Mouse (Mus musculus) forebrain, postnatal 0 days (tissue): ENCODE data around the gene 4933415A04Rik. TPM values are rescaled to one million over a fixed set of nuclear protein-coding genes. Genes with fewer than 3 reads are reported as not detected.

Source experiments
- ATAC-seq: fragments of 200-750 bp; cut with Nextera tagmentation; 2 replicates; pipeline ENCODE4 v1.8.0; 2017; ENCODE audit warnings: mild to moderate bottlenecking, moderate library complexity
- DNase-seq: peaks from one replicate; pipeline ENCODE4 v3.0.0-alpha.2; 2015
- H3K27ac ChIP-seq: fragments of 300-500 bp; sonication (generic); 2 replicates; pipeline ENCODE4 v1.5.1; 2014; ENCODE audit warnings: low read depth, mild to moderate bottlenecking, antibody characterized with exemption, low read length, moderate library complexity, mixed read lengths
- H3K27me3 ChIP-seq: fragments of 300-500 bp; sonication (generic); 2 replicates; pipeline ENCODE4 v1.6.1; 2014; ENCODE audit warnings: mild to moderate bottlenecking, low read length, mixed read lengths; ENCODE audit not compliant: insufficient read depth
- H3K36me3 ChIP-seq: fragments of 300-500 bp; sonication (generic); 2 replicates; pipeline ENCODE4 v1.6.1; 2014; ENCODE audit warnings: mild to moderate bottlenecking, moderate library complexity; ENCODE audit not compliant: insufficient read depth
- H3K4me1 ChIP-seq: fragments of 300-500 bp; sonication (generic); 2 replicates; pipeline ENCODE4 v1.6.1; 2014; ENCODE audit warnings: antibody characterized with exemption; ENCODE audit not compliant: insufficient read depth
- H3K4me2 ChIP-seq: fragments of 300-500 bp; sonication (generic); 2 replicates; pipeline ENCODE4 v1.6.1; 2014; ENCODE audit warnings: low read depth, mild to moderate bottlenecking, moderate library complexity
- H3K4me3 ChIP-seq: fragments of 300-500 bp; sonication (generic); 2 replicates; pipeline ENCODE4 v1.5.1; 2014; ENCODE audit warnings: low read depth, low read length, mixed read lengths
- H3K9ac ChIP-seq: fragments of 300-500 bp; sonication (generic); 2 replicates; pipeline ENCODE4 v1.6.1; 2014; ENCODE audit warnings: mild to moderate bottlenecking
- H3K9me3 ChIP-seq: fragments of 300-500 bp; sonication (generic); 2 replicates; pipeline ENCODE4 v1.6.1; 2016; ENCODE audit warnings: low read length
- CTCF ChIP-seq: sonication (generic); IDR thresholded peaks from 2 replicates; pipeline ENCODE4 v1.5.1; 2016; ENCODE audit warnings: antibody characterized with exemption, control low read depth, low read depth
- WGBS: fragments of 180-500 bp; shearing (Covaris S2); extraction: QIAGEN DNeasy Blood & Tissue Kit; methylation state at CpG from one replicate; pipeline ENCODE4 v1.1.7; 2014; 5-methylcytosine and 5-hydroxymethylcytosine counted together
- polyA plus RNA-seq: library from polyadenylated mRNA; unstranded; fragments of >200 nt; fragmentation: Nextera tagmentation; extraction: Ambion mirVana; gene quantifications from 2 replicates; pipeline ENCODE4 v1.2.1, GENCODE M21; 2015
- total RNA-seq: library from RNA; depleted of rRNA; stranded (reverse); fragments of >200 nt; gene quantifications from 2 replicates; pipeline ENCODE4 v1.2.3, GENCODE M21; 2014; rRNA removed

Gene 4933415A04Rik
- 0.76 and 1.5 TPM in 2 replicates for total RNA-seq
- 1.2 and 1.8 TPM in 2 replicates for polyA plus RNA-seq

GRCm38 (mm10) chr11:43586324-43587090, at the start of gene 4933415A04Rik:
4933415A04Rik (plus strand) TSS chr11:43587040.
- H3K4me3 ChIP-seq = no peak within 1 kb of the TSS
- DNase-seq (peak; percentile 62), ATAC-seq (no peak)
- peak; percentile 70 for TF ChIP-seq CTCF
- peaks cover 5% of the 10 kb centered on the region for H3K36me3 ChIP-seq
- H3K9ac ChIP-seq = no peak within 1 kb of the TSS
- no peaks in the 10 kb centered on the region for H3K9me3 ChIP-seq
- WGBS = 67% methylated on average over 7 of the region's 7 CpGs
- H3K27ac ChIP-seq = no peak within 1 kb of the TSS
- H3K4me2 ChIP-seq = no peak within 1 kb of the TSS
- H3K4me1 ChIP-seq = no peaks in the 10 kb centered on the region
- H3K27me3 ChIP-seq = no peaks in the 10 kb centered on the region

- WGBS = 89% methylated on average over 6 of the region's 6 CpGs
- DNase-seq = no peak
- no peak for TF ChIP-seq CTCF
These were observed 49.8 kb upstream of the 4933415A04Rik start for GRCm38 (mm10) chr11:43537074-43537473.

GRCm38 (mm10) chr11:43539863-43540262, 47.0 kb upstream of the 4933415A04Rik start:
- 26% methylated on average over 6 of the region's 6 CpGs for WGBS
- no peaks in the 10 kb centered on the region for H3K36me3 ChIP-seq
- no peak overlapping the region for H3K4me2 ChIP-seq
- H3K9ac ChIP-seq = no peak overlapping the region
- no peaks in the 10 kb centered on the region for H3K4me1 ChIP-seq
- TF ChIP-seq CTCF = no peak
- ATAC-seq = no peak; the same call in 1 of the 2 replicates
- no peak overlapping the region for H3K4me3 ChIP-seq
- no peak for DNase-seq
- H3K27ac ChIP-seq = no peak overlapping the region
- no peaks in the 10 kb centered on the region for H3K27me3 ChIP-seq
- H3K9me3 ChIP-seq = no peaks in the 10 kb centered on the region

More at GRCm38 (mm10) chr11:43537074-43537473, 49.8 kb upstream of the 4933415A04Rik start:
- H3K9ac ChIP-seq = no peak overlapping the region
- no peak overlapping the region for H3K4me3 ChIP-seq
- H3K27me3 ChIP-seq = no peaks in the 10 kb centered on the region
- no peaks in the 10 kb centered on the region for H3K9me3 ChIP-seq
- no peak overlapping the region for H3K4me2 ChIP-seq
- H3K27ac ChIP-seq = no peak overlapping the region
- ATAC-seq = no peak
- H3K4me1 ChIP-seq = 0 out of 2 replicates have a peak, but pooled peaks cover 1% of the 10 kb centered on the region
- H3K36me3 ChIP-seq = no peaks in the 10 kb centered on the region

GRCm38 (mm10) chr11:43543711-43544466, 43.0 kb upstream of the 4933415A04Rik start:
- WGBS = 95% methylated on average over 15 of the region's 15 CpGs
- Histone ChIP-seq H3K27me3 (no peaks in the 10 kb centered on the region), H3K4me2 (no peak overlapping the region), H3K9ac (no peak overlapping the region), H3K4me1 (0 out of 2 replicates have a peak, but pooled peaks cover 2% of the 10 kb centered on the region), H3K4me3 (no peak overlapping the region), H3K9me3 (no peaks in the 10 kb centered on the region), H3K27ac (no peak overlapping the region), H3K36me3 (no peaks in the 10 kb centered on the region)
- ATAC-seq = no peak
- no peak for TF ChIP-seq CTCF
- no peak for DNase-seq

- Histone ChIP-seq H3K9ac (no peak overlapping the region), H3K27me3 (no peaks in the 10 kb centered on the region), H3K27ac (no peak overlapping the region), H3K9me3 (no peaks in the 10 kb centered on the region), H3K4me2 (no peak overlapping the region), H3K36me3 (no peaks in the 10 kb centered on the region), H3K4me3 (no peak overlapping the region), H3K4me1 (0 out of 2 replicates have a peak, but pooled peaks cover 5% of the 10 kb centered on the region)
- DNase-seq = no peak
- no peak for ATAC-seq
- TF ChIP-seq CTCF = no peak
- WGBS = 93% methylated on average over 7 of the region's 7 CpGs
These were observed 42.0 kb upstream of the 4933415A04Rik start for GRCm38 (mm10) chr11:43544819-43545218.

- no peak for ATAC-seq
- 0 out of 2 replicates have a peak, but pooled peaks cover 5% of the 10 kb centered on the region for H3K4me1 ChIP-seq
- no peaks in the 10 kb centered on the region for H3K36me3 ChIP-seq
- H3K27me3 ChIP-seq = no peaks in the 10 kb centered on the region
- no peak for TF ChIP-seq CTCF
- no peak overlapping the region for H3K9ac ChIP-seq
- H3K4me2 ChIP-seq = no peak overlapping the region
- no peak overlapping the region for H3K27ac ChIP-seq
- H3K4me3 ChIP-seq = no peak overlapping the region
- H3K9me3 ChIP-seq = no peaks in the 10 kb centered on the region
- WGBS = 30% methylated on average over 16 of the region's 16 CpGs
- no peak for DNase-seq
These were observed 40.9 kb upstream of the 4933415A04Rik start for GRCm38 (mm10) chr11:43545873-43546475.
